Mouse (Mus musculus) forebrain, postnatal 0 days (tissue): ENCODE data around the gene Rap1gap2. TPM values are rescaled to one million over a fixed set of nuclear protein-coding genes. Genes with fewer than 3 reads are reported as not detected.

Experiments used
- ATAC-seq: fragments of 200-750 bp; cut with Nextera tagmentation; 2 replicates; pipeline ENCODE4 v1.8.0; 2017; ENCODE audit warnings: mild to moderate bottlenecking, moderate library complexity
- DNase-seq: peaks from one replicate; pipeline ENCODE4 v3.0.0-alpha.2; 2015
- H3K27ac ChIP-seq: fragments of 300-500 bp; sonication (generic); 2 replicates; pipeline ENCODE4 v1.5.1; 2014; ENCODE audit warnings: low read depth, mild to moderate bottlenecking, antibody characterized with exemption, low read length, moderate library complexity, mixed read lengths
- H3K27me3 ChIP-seq: fragments of 300-500 bp; sonication (generic); 2 replicates; pipeline ENCODE4 v1.6.1; 2014; ENCODE audit warnings: mild to moderate bottlenecking, low read length, mixed read lengths; ENCODE audit not compliant: insufficient read depth
- H3K36me3 ChIP-seq: fragments of 300-500 bp; sonication (generic); 2 replicates; pipeline ENCODE4 v1.6.1; 2014; ENCODE audit warnings: mild to moderate bottlenecking, moderate library complexity; ENCODE audit not compliant: insufficient read depth
- H3K4me1 ChIP-seq: fragments of 300-500 bp; sonication (generic); 2 replicates; pipeline ENCODE4 v1.6.1; 2014; ENCODE audit warnings: antibody characterized with exemption; ENCODE audit not compliant: insufficient read depth
- H3K4me2 ChIP-seq: fragments of 300-500 bp; sonication (generic); 2 replicates; pipeline ENCODE4 v1.6.1; 2014; ENCODE audit warnings: low read depth, mild to moderate bottlenecking, moderate library complexity
- H3K4me3 ChIP-seq: fragments of 300-500 bp; sonication (generic); 2 replicates; pipeline ENCODE4 v1.5.1; 2014; ENCODE audit warnings: low read depth, low read length, mixed read lengths
- H3K9ac ChIP-seq: fragments of 300-500 bp; sonication (generic); 2 replicates; pipeline ENCODE4 v1.6.1; 2014; ENCODE audit warnings: mild to moderate bottlenecking
- H3K9me3 ChIP-seq: fragments of 300-500 bp; sonication (generic); 2 replicates; pipeline ENCODE4 v1.6.1; 2016; ENCODE audit warnings: low read length
- CTCF ChIP-seq: sonication (generic); IDR thresholded peaks from 2 replicates; pipeline ENCODE4 v1.5.1; 2016; ENCODE audit warnings: antibody characterized with exemption, control low read depth, low read depth
- WGBS: fragments of 180-500 bp; shearing (Covaris S2); extraction: QIAGEN DNeasy Blood & Tissue Kit; methylation state at CpG from one replicate; pipeline ENCODE4 v1.1.7; 2014; 5-methylcytosine and 5-hydroxymethylcytosine counted together
- polyA plus RNA-seq: library from polyadenylated mRNA; unstranded; fragments of >200 nt; fragmentation: Nextera tagmentation; extraction: Ambion mirVana; gene quantifications from 2 replicates; pipeline ENCODE4 v1.2.1, GENCODE M21; 2015
- total RNA-seq: library from RNA; depleted of rRNA; stranded (reverse); fragments of >200 nt; gene quantifications from 2 replicates; pipeline ENCODE4 v1.2.3, GENCODE M21; 2014

Rap1gap2 gene
- total and polyA plus RNA-seq, 2 experiments from 2014 or later, result 12.2 to 43.7 TPM

GRCm38 (mm10) chr11:74448556-74448955, 162.2 kb downstream of the Rap1gap2 start:
- H3K27ac ChIP-seq, result no peak overlapping the region
- no peaks in the 10 kb centered on the region for H3K4me1 ChIP-seq
- H3K9me3 ChIP-seq, result no peaks in the 10 kb centered on the region
- WGBS, result 65% methylated on average over 4 of the region's 4 CpGs
- no peak overlapping the region for H3K4me3 ChIP-seq
- no peaks in the 10 kb centered on the region for H3K36me3 ChIP-seq
- TF ChIP-seq CTCF, result no peak
- DNase-seq (no peak), ATAC-seq (peak; percentile 18; the same call in 1 of the 2 replicates)
- H3K9ac ChIP-seq, result no peak overlapping the region
- no peak overlapping the region for H3K4me2 ChIP-seq
- H3K27me3 ChIP-seq, result no peaks in the 10 kb centered on the region

DNA sequence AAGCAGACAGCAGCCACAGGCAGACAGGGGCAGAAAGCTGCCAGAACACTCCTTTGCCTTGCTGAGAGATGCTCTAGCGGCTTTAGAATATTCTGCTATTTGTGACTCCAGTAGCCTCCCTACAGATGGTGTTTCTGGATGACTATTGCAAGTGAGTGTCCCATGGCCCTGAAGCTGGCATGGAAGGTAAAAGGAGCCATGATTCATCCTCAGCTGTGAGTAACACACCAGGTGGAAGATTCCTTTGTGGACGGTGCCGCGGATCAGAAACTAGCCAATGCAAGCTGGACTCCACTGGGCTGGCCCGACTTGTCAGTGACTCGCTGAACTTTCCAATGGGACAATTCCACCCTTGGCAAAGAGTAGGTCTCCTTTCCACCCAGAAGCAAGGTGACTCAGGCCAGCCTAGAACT, 162.7 kb downstream of the Rap1gap2 start:
- H3K36me3 ChIP-seq, result no peaks in the 10 kb centered on the region
- 77% methylated on average over 6 of the region's 6 CpGs for WGBS
- H3K27me3 ChIP-seq, result no peaks in the 10 kb centered on the region
- H3K9me3 ChIP-seq, result no peaks in the 10 kb centered on the region
- H3K27ac ChIP-seq, result 0 out of 2 replicates have a peak overlapping the region, but pooled peaks have one; percentile 21
- H3K4me3 ChIP-seq, result no peak overlapping the region
- peak; percentile 50; the same call in 1 of the 2 replicates for ATAC-seq
- H3K4me2 ChIP-seq, result no peak overlapping the region
- no peaks in the 10 kb centered on the region for H3K4me1 ChIP-seq
- DNase-seq, result peak; percentile 48
- no peak for TF ChIP-seq CTCF
- H3K9ac ChIP-seq, result no peak overlapping the region

- H3K4me3 ChIP-seq, result no peak overlapping the region
- TF ChIP-seq CTCF, result no peak
- DNase-seq (no peak), ATAC-seq (no peak)
- H3K27me3 ChIP-seq, result no peaks in the 10 kb centered on the region
- H3K27ac ChIP-seq, result no peak overlapping the region
- H3K4me1 ChIP-seq, result no peaks in the 10 kb centered on the region
- WGBS, result 80% methylated on average over 3 of the region's 3 CpGs
- no peaks in the 10 kb centered on the region for H3K9me3 ChIP-seq
- no peaks in the 10 kb centered on the region for H3K36me3 ChIP-seq
- H3K4me2 ChIP-seq, result no peak overlapping the region
- H3K9ac ChIP-seq, result no peak overlapping the region
Measured at GRCm38 (mm10) chr11:74445591-74445990, 165.1 kb downstream of the Rap1gap2 start.

DNA sequence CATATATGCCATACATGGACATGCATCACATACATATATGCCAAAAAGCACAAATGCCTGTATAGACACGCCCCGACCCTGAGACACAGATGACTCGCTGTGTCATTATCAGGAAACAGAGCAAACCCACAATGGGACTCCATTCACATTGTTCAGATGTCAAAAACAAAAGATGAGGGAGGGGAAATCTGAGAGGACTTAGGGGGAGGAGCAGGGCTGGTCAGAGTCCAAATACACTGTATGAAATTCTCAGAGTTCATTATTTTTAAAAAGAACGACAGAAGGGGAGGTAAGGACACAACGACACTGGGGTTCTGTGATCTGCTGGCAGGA, 166.8 kb downstream of the Rap1gap2 start:
- 81% methylated on average over 5 of the region's 5 CpGs for WGBS
- TF ChIP-seq CTCF, result no peak
- Histone ChIP-seq H3K9me3 (no peaks in the 10 kb centered on the region), H3K4me3 (no peak overlapping the region), H3K4me2 (no peak overlapping the region), H3K9ac (no peak overlapping the region), H3K36me3 (no peaks in the 10 kb centered on the region), H3K4me1 (no peaks in the 10 kb centered on the region), H3K27ac (no peak overlapping the region), H3K27me3 (no peaks in the 10 kb centered on the region)
- DNase-seq (no peak), ATAC-seq (no peak)

DNA sequence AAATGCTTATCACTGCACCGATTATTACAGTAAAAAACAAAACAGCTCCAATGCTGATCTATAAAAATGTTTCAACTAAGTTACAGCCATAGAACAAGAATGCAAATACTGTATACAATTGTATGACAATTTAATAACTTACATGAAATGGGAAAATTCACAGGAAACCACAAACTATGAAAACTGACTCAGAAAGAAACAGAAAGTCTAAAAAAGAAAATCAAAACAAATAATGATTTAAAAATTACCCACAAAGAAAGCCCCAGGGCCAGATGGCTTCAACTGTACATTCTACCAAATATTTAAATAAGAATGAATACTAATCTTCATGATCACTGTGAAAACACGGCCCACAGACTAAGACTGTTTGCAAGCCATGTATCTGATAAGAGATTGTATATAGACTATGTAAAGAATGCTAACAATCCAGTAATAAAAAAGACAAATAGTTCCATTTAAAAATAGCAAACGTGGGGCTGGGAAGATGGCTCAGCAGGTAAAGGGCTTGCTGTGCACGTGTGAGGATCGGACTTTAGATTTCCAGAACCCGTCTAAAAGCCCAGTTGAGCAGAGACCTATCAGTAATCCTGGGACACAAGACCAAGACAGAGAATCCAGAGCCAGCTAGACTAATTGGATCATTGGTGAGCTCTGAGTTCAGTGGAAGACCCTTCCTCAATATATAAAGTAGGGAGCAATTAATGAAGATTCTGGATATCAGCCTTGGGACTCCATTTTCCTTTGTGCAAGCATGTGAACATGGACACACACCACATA, 167.4 kb downstream of the Rap1gap2 start:
- no peak overlapping the region for H3K4me3 ChIP-seq
- no peaks in the 10 kb centered on the region for H3K36me3 ChIP-seq
- H3K27ac ChIP-seq, result no peak overlapping the region
- no peak for ATAC-seq
- no peaks in the 10 kb centered on the region for H3K9me3 ChIP-seq
- 83% methylated on average over 6 of the region's 6 CpGs for WGBS
- H3K4me1 ChIP-seq, result no peaks in the 10 kb centered on the region
- TF ChIP-seq CTCF, result no peak
- DNase-seq, result no peak
- H3K9ac ChIP-seq, result no peak overlapping the region
- no peaks in the 10 kb centered on the region for H3K27me3 ChIP-seq
- no peak overlapping the region for H3K4me2 ChIP-seq

DNA sequence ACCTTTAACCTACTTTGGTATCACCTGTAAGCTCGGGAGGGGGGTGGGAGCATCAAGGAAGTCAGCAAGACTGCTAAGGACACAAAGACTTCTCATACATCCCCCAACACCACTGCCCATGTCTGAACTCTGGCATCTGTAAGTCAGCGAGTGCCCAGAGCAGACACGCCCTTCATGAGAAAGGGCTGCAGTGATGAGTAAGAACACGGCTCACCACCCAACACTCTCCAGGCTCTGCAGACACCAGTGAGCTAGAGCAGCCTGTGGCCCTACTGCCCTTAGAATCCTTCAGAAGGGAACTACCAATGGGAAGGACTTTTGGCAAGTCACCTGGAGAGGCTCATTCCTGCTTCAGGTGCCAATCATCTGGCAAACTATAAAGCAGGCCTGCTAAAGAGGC, 168.3 kb downstream of the Rap1gap2 start:
- no peaks in the 10 kb centered on the region for H3K36me3 ChIP-seq
- no peak overlapping the region for H3K4me2 ChIP-seq
- no peak for ATAC-seq
- no peak overlapping the region for H3K4me3 ChIP-seq
- 85% methylated on average over 4 of the region's 4 CpGs for WGBS
- H3K9me3 ChIP-seq, result no peaks in the 10 kb centered on the region
- no peaks in the 10 kb centered on the region for H3K4me1 ChIP-seq
- no peak overlapping the region for H3K9ac ChIP-seq
- H3K27ac ChIP-seq, result no peak overlapping the region
- no peaks in the 10 kb centered on the region for H3K27me3 ChIP-seq
- DNase-seq, result no peak
- no peak for TF ChIP-seq CTCF

GRCm38 (mm10) chr11:74440112-74440511, 170.6 kb downstream of the Rap1gap2 start:
- no peak overlapping the region for H3K4me3 ChIP-seq
- H3K4me2 ChIP-seq, result no peak overlapping the region
- H3K27me3 ChIP-seq, result no peaks in the 10 kb centered on the region
- DNase-seq, result no peak
- no peaks in the 10 kb centered on the region for H3K4me1 ChIP-seq
- H3K36me3 ChIP-seq, result no peaks in the 10 kb centered on the region
- H3K9me3 ChIP-seq, result no peaks in the 10 kb centered on the region
- WGBS, result 75% methylated on average over 8 of the region's 8 CpGs
- H3K9ac ChIP-seq, result no peak overlapping the region
- H3K27ac ChIP-seq, result no peak overlapping the region
- TF ChIP-seq CTCF, result no peak
- ATAC-seq, result peak; percentile 50
